Mouse (Mus musculus): ENCODE data around the gene Fam131c. TPM values are rescaled to one million over a fixed set of nuclear protein-coding genes. Genes with fewer than 3 reads are reported as not detected.

Gene Fam131c
- polyA plus RNA-seq (2012; ENCODE audit: insufficient read depth, low replicate concordance): not detected in 2 replicates

DNA sequence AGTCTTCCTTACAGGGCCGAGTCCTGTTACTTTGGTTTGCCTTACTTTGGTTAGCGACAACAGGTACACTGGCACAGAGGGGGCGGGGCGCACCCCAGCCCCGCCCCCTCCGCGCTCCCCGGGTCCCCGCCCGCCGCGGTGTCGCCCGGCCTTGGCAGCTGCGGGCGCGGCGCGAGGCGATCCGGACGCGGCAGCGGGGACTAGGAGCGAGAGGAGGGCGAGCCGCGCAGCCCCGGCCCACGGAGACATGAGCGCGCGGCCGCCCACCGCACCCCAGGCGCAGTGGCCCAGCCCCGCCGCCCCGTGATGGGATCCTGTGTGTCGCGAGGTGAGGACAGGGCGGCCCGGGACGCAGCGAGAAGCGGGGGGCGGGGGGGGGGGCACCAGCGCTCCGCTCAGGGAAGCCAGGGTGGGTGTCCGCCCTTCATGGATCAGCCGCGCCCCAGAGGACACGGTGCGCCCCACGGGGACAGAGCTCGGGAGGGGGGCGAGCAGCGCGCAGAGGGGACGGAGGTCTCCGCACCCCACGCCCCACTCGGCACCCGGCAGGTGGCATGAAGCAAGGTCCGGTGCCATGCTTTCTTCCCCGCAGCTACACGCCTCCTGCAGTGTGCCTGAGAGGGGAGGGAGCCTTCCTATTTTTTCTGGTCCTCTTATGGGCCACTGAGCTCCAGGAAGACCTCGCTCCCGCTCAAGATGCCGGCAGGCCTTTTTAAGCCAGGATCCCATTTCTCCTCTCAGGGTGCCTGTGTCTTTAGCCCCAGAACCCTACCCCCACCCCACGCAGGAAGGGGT is at the start of gene Fam131c:
Gene Fam131c, plus strand, starts transcription at position 224 of the 795 bp plus-strand sequence.
- peaks cover 93% of the 10 kb centered on the region for H3K27me3 ChIP-seq (replicated peaks)
- H3K9me3 ChIP-seq: no peaks in the 10 kb centered on the region

GRCm38 (mm10) chr4:141322526-141322925 is 45.5 kb upstream of the Fam131c start:
- no peaks in the 10 kb centered on the region for H3K9me3 ChIP-seq
- H3K36me3 ChIP-seq (replicated peaks; ENCODE audit: low read length): no peaks in the 10 kb centered on the region
- peaks cover 27% of the 10 kb centered on the region for H3K4me1 ChIP-seq
- TF ChIP-seq FLI1 (IDR thresholded peaks at IDR 0.05; ENCODE audit: low read length): no peak
- TF ChIP-seq GATA1 (IDR thresholded peaks at IDR 0.05; ENCODE audit: borderline replicate concordance, low read length): no peak
- no peak overlapping the region for H3K4me3 ChIP-seq (replicated peaks)
- peaks cover 70% of the 10 kb centered on the region for H3K27me3 ChIP-seq (replicated peaks)

More for the DNA sequence above, at the start of gene Fam131c:
- TF ChIP-seq GATA1 (IDR thresholded peaks at IDR 0.05; ENCODE audit: borderline replicate concordance, low read length): no peak
- TF ChIP-seq FLI1 (IDR thresholded peaks at IDR 0.05; ENCODE audit: low read length): no peak
- peak within 1 kb of the TSS; percentile 71 for H3K4me3 ChIP-seq (replicated peaks)
- no peaks in the 10 kb centered on the region for H3K36me3 ChIP-seq (replicated peaks; ENCODE audit: low read length)
- H3K4me1 ChIP-seq: peaks cover 4% of the 10 kb centered on the region

- Histone ChIP-seq H3K36me3 (replicated peaks; ENCODE audit: low read length) (no peaks in the 10 kb centered on the region), H3K4me3 (replicated peaks) (no peak overlapping the region), H3K27me3 (replicated peaks) (peaks cover 72% of the 10 kb centered on the region), H3K4me1 (peaks cover 27% of the 10 kb centered on the region), H3K9me3 (no peaks in the 10 kb centered on the region)
- TF ChIP-seq GATA1 (IDR thresholded peaks at IDR 0.05; ENCODE audit: borderline replicate concordance, low read length) (no peak), FLI1 (IDR thresholded peaks at IDR 0.05; ENCODE audit: low read length) (no peak)
Observed at GRCm38 (mm10) chr4:141324771-141325191, 43.2 kb upstream of the Fam131c start.

DNA sequence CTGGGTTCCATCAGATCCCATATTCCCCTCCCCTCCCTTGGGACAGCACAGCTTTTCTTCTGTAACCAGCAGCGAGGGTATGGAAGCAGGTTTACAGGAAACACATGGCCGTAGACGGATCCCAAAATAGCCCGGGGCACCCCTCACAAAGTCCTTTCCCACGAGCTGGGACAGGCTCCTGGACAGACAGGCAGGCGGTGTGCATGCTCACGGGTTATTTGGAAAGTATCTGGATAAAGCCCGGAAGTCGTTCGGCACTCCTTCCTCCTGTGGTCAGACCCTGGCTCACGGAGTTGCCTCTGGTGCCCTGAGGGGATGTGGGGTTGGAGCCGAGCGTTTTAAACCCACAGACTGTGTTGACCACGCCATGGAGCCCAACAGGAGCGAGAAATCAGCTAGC is 42.4 kb upstream of the Fam131c start:
- Histone ChIP-seq H3K36me3 (replicated peaks; ENCODE audit: low read length) (no peaks in the 10 kb centered on the region), H3K4me1 (peaks cover 31% of the 10 kb centered on the region), H3K4me3 (replicated peaks) (peak overlapping the region; percentile 48), H3K27me3 (replicated peaks) (peaks cover 79% of the 10 kb centered on the region), H3K9me3 (no peaks in the 10 kb centered on the region)
- no peak for TF ChIP-seq FLI1 (IDR thresholded peaks at IDR 0.05; ENCODE audit: low read length)
- TF ChIP-seq GATA1 (IDR thresholded peaks at IDR 0.05; ENCODE audit: borderline replicate concordance, low read length): no peak

DNA sequence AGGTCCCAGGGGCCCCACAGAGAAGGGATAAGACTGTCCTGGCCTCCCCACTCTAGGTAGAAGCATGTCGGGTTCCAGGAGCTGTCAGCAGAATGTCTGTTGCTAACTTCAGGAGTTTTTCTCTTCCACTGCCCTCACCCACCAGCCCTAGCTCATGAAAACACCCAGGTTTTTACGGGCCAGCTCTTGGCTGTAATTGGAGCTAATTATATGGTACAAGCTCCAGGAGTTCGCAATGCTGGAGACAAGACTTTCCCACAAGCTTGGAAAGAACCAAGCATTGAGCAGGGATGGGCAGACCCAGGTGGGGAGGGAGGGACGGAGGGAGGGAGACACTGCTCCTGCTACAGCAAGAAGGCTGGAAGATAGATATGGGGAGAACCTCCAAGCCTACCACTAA is 40.9 kb upstream of the Fam131c start:
- H3K36me3 ChIP-seq (replicated peaks; ENCODE audit: low read length): no peaks in the 10 kb centered on the region
- peaks cover 28% of the 10 kb centered on the region for H3K4me1 ChIP-seq
- H3K9me3 ChIP-seq: no peaks in the 10 kb centered on the region
- no peak overlapping the region for H3K4me3 ChIP-seq (replicated peaks)
- peaks cover 83% of the 10 kb centered on the region for H3K27me3 ChIP-seq (replicated peaks)
- TF ChIP-seq GATA1 (IDR thresholded peaks at IDR 0.05; ENCODE audit: borderline replicate concordance, low read length) (no peak), FLI1 (IDR thresholded peaks at IDR 0.05; ENCODE audit: low read length) (no peak)

DNA sequence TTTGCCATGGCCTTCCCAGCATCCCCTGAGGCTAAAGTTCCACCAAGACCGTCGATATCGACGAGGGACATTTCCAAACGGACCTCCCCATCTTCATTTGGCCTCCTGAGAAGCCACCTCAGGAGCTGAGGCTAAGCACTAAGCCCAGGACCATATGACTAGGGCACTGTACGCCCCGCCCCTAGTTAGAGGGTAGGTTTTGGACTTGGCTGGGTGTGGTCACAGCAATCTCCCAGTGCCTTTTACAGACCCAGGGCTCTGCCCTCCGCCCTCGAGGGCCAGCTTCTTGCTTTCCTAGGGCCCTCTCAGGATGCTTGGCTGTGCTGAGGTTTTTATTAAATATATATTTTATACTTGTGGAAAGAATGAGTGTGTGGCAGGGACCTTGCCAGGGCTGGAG is 39.3 kb upstream of the Fam131c start:
- TF ChIP-seq FLI1 (IDR thresholded peaks at IDR 0.05; ENCODE audit: low read length): no peak
- TF ChIP-seq GATA1 (IDR thresholded peaks at IDR 0.05; ENCODE audit: borderline replicate concordance, low read length): no peak
- Histone ChIP-seq H3K4me1 (peaks cover 18% of the 10 kb centered on the region), H3K9me3 (no peaks in the 10 kb centered on the region), H3K4me3 (replicated peaks) (no peak overlapping the region), H3K36me3 (replicated peaks; ENCODE audit: low read length) (no peaks in the 10 kb centered on the region), H3K27me3 (replicated peaks) (peaks cover 86% of the 10 kb centered on the region)

GRCm38 (mm10) chr4:141329968-141330367 is 38.1 kb upstream of the Fam131c start:
- TF ChIP-seq FLI1 (IDR thresholded peaks at IDR 0.05; ENCODE audit: low read length) (no peak), GATA1 (IDR thresholded peaks at IDR 0.05; ENCODE audit: borderline replicate concordance, low read length) (no peak)
- H3K36me3 ChIP-seq (replicated peaks; ENCODE audit: low read length): no peaks in the 10 kb centered on the region
- H3K4me1 ChIP-seq: peaks cover 18% of the 10 kb centered on the region
- no peak overlapping the region for H3K4me3 ChIP-seq (replicated peaks)
- no peaks in the 10 kb centered on the region for H3K9me3 ChIP-seq
- peaks cover 86% of the 10 kb centered on the region for H3K27me3 ChIP-seq (replicated peaks)

DNA sequence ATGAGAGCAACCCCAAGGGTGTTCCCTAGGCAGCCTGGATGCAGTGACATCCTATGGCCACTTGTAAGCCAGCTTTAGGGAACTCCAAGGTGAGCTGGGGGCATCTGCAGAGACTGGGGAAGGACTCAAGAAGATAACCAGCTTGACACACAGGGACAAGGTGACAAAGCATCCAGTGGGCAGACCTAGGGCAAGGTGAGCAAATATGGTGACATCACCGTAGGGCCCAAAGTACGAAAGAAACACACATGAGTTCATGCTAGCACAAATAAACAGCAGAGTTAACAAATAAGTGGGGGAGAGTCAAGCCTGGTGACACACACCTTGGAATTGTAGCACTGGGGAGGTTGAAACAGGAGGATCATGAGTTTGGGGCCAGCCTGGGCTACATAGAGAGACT is 36.6 kb upstream of the Fam131c start:
- Histone ChIP-seq H3K4me3 (replicated peaks) (no peak overlapping the region), H3K9me3 (no peaks in the 10 kb centered on the region), H3K4me1 (peaks cover 5% of the 10 kb centered on the region), H3K36me3 (replicated peaks; ENCODE audit: low read length) (no peaks in the 10 kb centered on the region), H3K27me3 (replicated peaks) (peaks cover 85% of the 10 kb centered on the region)
- TF ChIP-seq FLI1 (IDR thresholded peaks at IDR 0.05; ENCODE audit: low read length) (no peak), GATA1 (IDR thresholded peaks at IDR 0.05; ENCODE audit: borderline replicate concordance, low read length) (no peak)

DNA sequence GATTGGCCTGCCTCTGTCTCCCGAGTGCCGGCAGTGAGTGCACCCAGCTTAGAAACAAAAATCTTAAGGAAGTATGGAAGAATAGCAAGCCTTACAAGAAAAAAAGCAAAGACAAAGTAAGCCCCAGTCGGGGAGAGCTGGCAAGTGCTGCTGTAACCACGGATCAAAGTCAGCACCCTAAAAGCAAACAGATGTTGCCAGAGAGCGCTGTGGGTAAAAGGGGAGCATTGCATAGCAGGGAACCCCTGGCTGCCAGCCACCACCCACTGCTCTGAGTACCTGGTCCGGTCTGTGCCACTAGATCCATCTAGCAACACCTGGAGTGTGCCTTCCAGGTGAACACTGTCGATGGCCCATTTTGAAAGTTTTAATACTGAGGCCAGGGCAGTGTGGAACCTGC is 35.8 kb upstream of the Fam131c start:
- Histone ChIP-seq H3K27me3 (replicated peaks) (peaks cover 81% of the 10 kb centered on the region), H3K36me3 (replicated peaks; ENCODE audit: low read length) (no peaks in the 10 kb centered on the region), H3K4me3 (replicated peaks) (no peak overlapping the region), H3K9me3 (no peaks in the 10 kb centered on the region), H3K4me1 (0 out of 2 replicates have a peak, but pooled peaks cover 4% of the 10 kb centered on the region)
- TF ChIP-seq FLI1 (IDR thresholded peaks at IDR 0.05; ENCODE audit: low read length): no peak
- TF ChIP-seq GATA1 (IDR thresholded peaks at IDR 0.05; ENCODE audit: borderline replicate concordance, low read length): no peak

DNA sequence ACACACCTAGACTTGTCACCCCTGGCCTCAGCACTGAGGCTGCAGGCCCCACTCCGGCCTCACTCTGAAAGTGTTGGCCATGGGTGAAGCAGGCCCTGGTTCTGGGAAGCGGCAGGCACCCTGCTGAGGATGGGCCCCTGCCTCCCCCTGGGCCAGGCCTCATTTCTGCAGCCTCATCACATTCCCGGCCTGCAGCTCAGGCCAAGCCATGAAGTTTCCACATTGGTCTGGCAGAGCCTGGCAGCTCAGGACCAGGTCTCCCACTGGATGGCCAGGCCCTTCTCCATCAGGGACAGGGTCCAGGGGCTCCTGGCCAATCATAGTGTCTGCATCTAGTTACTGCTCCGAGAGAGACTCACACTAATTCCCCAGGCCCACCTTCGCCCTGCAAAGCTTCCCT is 33.3 kb upstream of the Fam131c start:
- no peaks in the 10 kb centered on the region for H3K36me3 ChIP-seq (replicated peaks; ENCODE audit: low read length)
- TF ChIP-seq FLI1 (IDR thresholded peaks at IDR 0.05; ENCODE audit: low read length) (no peak), GATA1 (IDR thresholded peaks at IDR 0.05; ENCODE audit: borderline replicate concordance, low read length) (no peak)
- H3K9me3 ChIP-seq: no peaks in the 10 kb centered on the region
- H3K27me3 ChIP-seq (replicated peaks): peaks cover 87% of the 10 kb centered on the region
- peaks cover 4% of the 10 kb centered on the region; the same call in 1 of the 2 replicates for H3K4me1 ChIP-seq
- H3K4me3 ChIP-seq (replicated peaks): no peak overlapping the region
